Mouse (Mus musculus) hindbrain, embryonic 16.5 days (tissue): ENCODE measurements around the gene Srebf2. TPM values are rescaled to one million over a fixed set of nuclear protein-coding genes. Genes with fewer than 3 reads are reported as not detected.

Experiments
- ATAC-seq: fragments of 200-750 bp; cut with Nextera tagmentation; 2 replicates; pipeline ENCODE4 v1.8.0; 2017; ENCODE audit warnings: moderate TSS enrichment, moderate library complexity
- H3K27ac ChIP-seq: fragments of 300-500 bp; sonication (generic); 2 replicates; pipeline ENCODE4 v1.5.1; 2014; ENCODE audit warnings: low read depth, mild to moderate bottlenecking, control low read depth, low read length, moderate library complexity
- H3K27me3 ChIP-seq: fragments of 300-500 bp; sonication (generic); replicated peaks from 2 replicates; pipeline ENCODE4 v1.6.1; 2014; ENCODE audit warnings: low read length; ENCODE audit not compliant: control insufficient read depth, insufficient read depth
- H3K36me3 ChIP-seq: fragments of 300-500 bp; sonication (generic); 2 replicates; pipeline ENCODE4 v1.6.1; 2014; ENCODE audit warnings: mild to moderate bottlenecking, low read length, moderate library complexity, mixed read lengths; ENCODE audit not compliant: control insufficient read depth, insufficient read depth
- H3K4me1 ChIP-seq: fragments of 300-500 bp; sonication (generic); 2 replicates; pipeline ENCODE4 v1.6.1; 2014; ENCODE audit warnings: low read depth, low read length; ENCODE audit not compliant: control insufficient read depth, insufficient read depth
- H3K4me2 ChIP-seq: fragments of 300-500 bp; sonication (generic); 2 replicates; pipeline ENCODE4 v1.6.1; 2014; ENCODE audit warnings: mild to moderate bottlenecking, low read length, control low read depth, moderate library complexity
- H3K4me3 ChIP-seq: fragments of 300-500 bp; sonication (generic); 2 replicates; pipeline ENCODE4 v1.5.1; 2014; ENCODE audit warnings: mild to moderate bottlenecking, low read length, control low read depth, moderate library complexity
- H3K9ac ChIP-seq: fragments of 300-500 bp; sonication (generic); 2 replicates; pipeline ENCODE4 v1.6.1; 2014; ENCODE audit warnings: low read depth, mild to moderate bottlenecking, control low read depth, low read length, moderate library complexity
- H3K9me3 ChIP-seq: fragments of 300-500 bp; sonication (generic); 2 replicates; pipeline ENCODE4 v1.6.1; 2014; ENCODE audit warnings: mild to moderate bottlenecking, low read length, moderate library complexity; ENCODE audit not compliant: control insufficient read depth
- WGBS: fragments of 180-500 bp; shearing (Covaris S2); extraction: QIAGEN DNeasy Blood & Tissue Kit; methylation state at CpG from one replicate; pipeline ENCODE4 v1.1.7; 2014; 5-methylcytosine and 5-hydroxymethylcytosine counted together
- polyA plus RNA-seq: library from polyadenylated mRNA; unstranded; fragments of >200 nt; fragmentation: Nextera tagmentation; extraction: Ambion mirVana; gene quantifications from 2 replicates; pipeline ENCODE4 v1.2.1, GENCODE M21; 2015

Gene Srebf2
- polyA plus RNA-seq, 1 experiment from 2014 or later: 179 TPM

DNA sequence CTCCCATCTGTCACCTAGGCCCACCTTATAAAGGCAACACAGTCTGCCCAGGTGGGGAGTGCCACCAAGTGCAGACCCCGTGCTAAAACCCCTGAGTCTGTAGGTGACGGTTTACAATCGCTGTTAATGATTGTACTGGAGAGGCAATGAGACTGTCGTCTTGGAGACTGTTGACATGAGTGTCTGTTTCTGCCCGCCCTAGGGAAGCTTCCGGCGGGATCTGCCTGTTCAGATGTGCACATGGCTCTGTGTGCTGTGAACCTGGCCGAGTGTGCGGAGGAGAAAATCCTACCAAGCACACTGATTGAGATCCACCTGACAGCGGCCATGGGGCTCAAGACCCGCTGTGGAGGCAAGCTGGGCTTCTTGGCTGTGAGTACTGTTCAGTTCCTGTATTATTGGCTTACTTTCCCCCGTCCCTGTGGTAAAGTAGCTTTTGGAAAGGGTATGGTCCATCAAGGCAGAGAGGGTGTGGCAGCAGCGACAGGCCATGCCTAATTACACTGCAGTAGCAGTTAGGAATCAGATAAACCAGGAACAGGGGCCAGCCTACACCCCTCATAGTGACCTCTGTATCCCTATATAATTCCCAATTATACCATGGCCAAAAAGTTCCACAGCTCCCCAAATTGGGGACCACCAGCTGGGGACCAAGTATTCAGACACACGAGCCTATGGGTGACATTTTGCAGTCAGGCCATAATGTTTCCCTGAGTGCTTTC, 38.2 kb downstream of the Srebf2 start:
- no peak overlapping the region for H3K27ac ChIP-seq
- H3K36me3 ChIP-seq: peaks cover 72% of the 10 kb centered on the region
- WGBS: 90% methylated on average over 14 of the region's 14 CpGs
- H3K4me3 ChIP-seq: no peak overlapping the region
- no peak for ATAC-seq
- H3K4me2 ChIP-seq: no peak overlapping the region
- H3K27me3 ChIP-seq: no peaks in the 10 kb centered on the region
- no peaks in the 10 kb centered on the region for H3K9me3 ChIP-seq
- no peak overlapping the region for H3K9ac ChIP-seq
- no peaks in the 10 kb centered on the region for H3K4me1 ChIP-seq

DNA sequence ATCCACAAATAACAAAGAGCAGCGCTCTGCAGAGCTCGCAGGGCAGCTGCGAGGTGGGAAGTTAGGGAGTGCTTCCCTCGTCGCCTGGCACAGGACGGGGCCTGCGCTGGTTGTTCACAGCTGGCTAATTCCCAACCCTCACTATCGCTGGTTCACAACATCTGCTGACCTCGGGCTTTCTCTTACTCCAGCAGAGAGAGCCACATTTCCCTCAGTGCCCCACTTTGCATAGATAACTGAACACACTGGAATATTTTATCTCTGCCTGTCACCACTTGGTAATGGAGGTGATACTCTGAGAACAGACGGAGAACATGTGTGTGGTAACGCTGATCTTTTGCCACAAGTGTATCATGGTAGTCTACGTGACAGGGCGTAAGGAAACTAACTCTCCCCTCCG, 39.1 kb downstream of the Srebf2 start:
- no peaks in the 10 kb centered on the region for H3K9me3 ChIP-seq
- H3K27me3 ChIP-seq: no peaks in the 10 kb centered on the region
- H3K4me3 ChIP-seq: no peak overlapping the region
- no peak overlapping the region for H3K27ac ChIP-seq
- WGBS: 78% methylated on average over 14 of the region's 14 CpGs
- H3K4me1 ChIP-seq: no peaks in the 10 kb centered on the region
- H3K36me3 ChIP-seq: peaks cover 64% of the 10 kb centered on the region
- no peak overlapping the region for H3K4me2 ChIP-seq
- ATAC-seq: no peak
- H3K9ac ChIP-seq: no peak overlapping the region

- H3K4me3 ChIP-seq: no peak overlapping the region
- H3K9ac ChIP-seq: no peak overlapping the region
- no peaks in the 10 kb centered on the region for H3K4me1 ChIP-seq
- no peak for ATAC-seq
- WGBS: 94% methylated on average over 5 of the region's 5 CpGs
- no peaks in the 10 kb centered on the region for H3K9me3 ChIP-seq
- H3K4me2 ChIP-seq: no peak overlapping the region
- H3K27ac ChIP-seq: no peak overlapping the region
- peaks cover 60% of the 10 kb centered on the region for H3K36me3 ChIP-seq
- no peaks in the 10 kb centered on the region for H3K27me3 ChIP-seq
Measured at GRCm38 (mm10) chr15:82186931-82187330, 40.0 kb downstream of the Srebf2 start.

DNA sequence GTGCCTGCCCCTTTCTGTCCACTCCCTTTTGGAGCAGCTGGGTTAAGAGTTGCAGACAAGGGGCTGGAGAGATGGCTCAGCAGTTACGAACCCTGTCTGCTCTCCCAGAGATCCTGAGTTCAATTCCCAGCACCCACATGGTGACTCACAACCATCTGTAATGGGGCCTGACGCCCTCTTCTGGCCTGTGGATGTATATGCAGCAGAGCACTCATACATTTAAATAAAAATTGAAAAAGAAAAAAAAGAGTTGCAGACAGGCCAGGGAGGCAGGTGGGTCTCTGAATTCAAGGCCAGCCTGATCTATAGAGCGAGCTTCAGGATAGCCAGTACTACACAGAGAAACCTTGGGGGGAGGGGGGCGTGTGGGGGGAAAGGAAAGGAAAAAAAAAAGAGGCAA, 40.4 kb downstream of the Srebf2 start:
- no peaks in the 10 kb centered on the region for H3K27me3 ChIP-seq
- no peak overlapping the region for H3K27ac ChIP-seq
- peaks cover 59% of the 10 kb centered on the region for H3K36me3 ChIP-seq
- H3K9me3 ChIP-seq: no peaks in the 10 kb centered on the region
- ATAC-seq: no peak
- WGBS: 84% methylated on average over 4 of the region's 4 CpGs
- H3K4me2 ChIP-seq: no peak overlapping the region
- no peaks in the 10 kb centered on the region for H3K4me1 ChIP-seq
- no peak overlapping the region for H3K4me3 ChIP-seq
- H3K9ac ChIP-seq: no peak overlapping the region

DNA sequence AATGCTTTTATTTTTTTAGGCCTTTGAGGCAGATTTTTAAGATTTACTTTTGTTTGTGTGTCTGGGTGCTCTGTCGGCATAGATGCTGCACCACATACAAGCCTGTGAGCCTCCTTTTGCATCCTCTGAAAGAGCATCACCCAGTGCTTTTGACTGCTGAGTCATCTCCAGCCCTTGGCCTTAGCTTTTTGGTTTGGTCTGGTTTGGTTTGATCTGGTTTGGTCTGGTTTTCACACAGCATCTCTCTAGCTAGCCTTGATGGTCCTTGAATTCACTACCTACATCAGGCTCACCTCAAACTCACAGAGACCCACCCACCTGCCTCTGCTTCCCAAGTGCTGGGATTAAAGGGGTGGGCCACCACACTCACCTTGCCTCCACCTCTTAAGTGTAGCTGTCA, 40.9 kb downstream of the Srebf2 start:
- no peak overlapping the region for H3K4me2 ChIP-seq
- no peaks in the 10 kb centered on the region for H3K27me3 ChIP-seq
- no peak overlapping the region for H3K4me3 ChIP-seq
- H3K36me3 ChIP-seq: peaks cover 62% of the 10 kb centered on the region
- H3K9me3 ChIP-seq: no peaks in the 10 kb centered on the region
- WGBS: 96% methylated on average over 1 of the region's 1 CpGs
- no peaks in the 10 kb centered on the region for H3K4me1 ChIP-seq
- no peak for ATAC-seq
- no peak overlapping the region for H3K9ac ChIP-seq
- no peak overlapping the region for H3K27ac ChIP-seq

- H3K4me2 ChIP-seq: no peak overlapping the region
- 87% methylated on average over 10 of the region's 10 CpGs for WGBS
- H3K36me3 ChIP-seq: peaks cover 57% of the 10 kb centered on the region
- H3K27me3 ChIP-seq: no peaks in the 10 kb centered on the region
- no peak overlapping the region for H3K9ac ChIP-seq
- no peak overlapping the region for H3K27ac ChIP-seq
- H3K4me3 ChIP-seq: no peak overlapping the region
- ATAC-seq: no peak
- H3K4me1 ChIP-seq: no peaks in the 10 kb centered on the region
- H3K9me3 ChIP-seq: no peaks in the 10 kb centered on the region
Measured at GRCm38 (mm10) chr15:82188481-82189240, 41.7 kb downstream of the Srebf2 start.

GRCm38 (mm10) chr15:82192617-82193016, 45.6 kb downstream of the Srebf2 start:
- 79% methylated on average over 8 of the region's 8 CpGs for WGBS
- H3K27ac ChIP-seq: no peak overlapping the region
- H3K9me3 ChIP-seq: no peaks in the 10 kb centered on the region
- H3K36me3 ChIP-seq: peaks cover 63% of the 10 kb centered on the region
- no peak for ATAC-seq
- H3K4me3 ChIP-seq: no peak overlapping the region
- H3K4me2 ChIP-seq: no peak overlapping the region
- no peak overlapping the region for H3K9ac ChIP-seq
- no peaks in the 10 kb centered on the region for H3K4me1 ChIP-seq
- no peaks in the 10 kb centered on the region for H3K27me3 ChIP-seq

GRCm38 (mm10) chr15:82196300-82196699, 49.3 kb downstream of the Srebf2 start:
- no peak overlapping the region for H3K4me3 ChIP-seq
- 88% methylated on average over 12 of the region's 12 CpGs for WGBS
- ATAC-seq: no peak

DNA sequence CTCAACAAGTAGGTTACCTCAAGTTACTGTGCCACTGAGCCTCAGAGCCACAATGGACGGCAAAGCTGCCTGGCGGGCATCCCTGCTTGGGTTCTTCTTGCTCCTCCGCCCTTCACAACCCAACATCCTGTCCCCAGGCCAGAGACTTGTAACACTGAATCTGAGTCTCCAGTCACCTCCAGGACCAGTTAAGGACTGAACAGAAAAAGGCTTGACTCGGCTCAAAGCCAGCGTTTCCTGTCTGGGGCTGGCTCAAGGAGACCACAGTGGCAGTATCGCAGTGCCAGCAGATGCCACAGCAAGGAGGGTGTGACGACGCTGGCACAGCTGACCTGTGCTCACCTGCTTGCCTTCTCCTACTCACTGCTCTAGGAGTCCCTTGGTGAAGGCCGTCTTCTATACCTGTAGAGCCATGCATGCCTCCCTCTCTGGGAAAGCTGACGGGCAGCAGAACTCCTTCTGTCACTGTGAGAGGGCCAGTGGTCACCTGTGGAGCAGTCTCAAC, 50.3 kb downstream of the Srebf2 start:
- no peaks in the 10 kb centered on the region for H3K9me3 ChIP-seq
- no peaks in the 10 kb centered on the region for H3K27me3 ChIP-seq
- H3K36me3 ChIP-seq: peaks cover 75% of the 10 kb centered on the region
- H3K4me2 ChIP-seq: no peak overlapping the region
- no peaks in the 10 kb centered on the region for H3K4me1 ChIP-seq
- no peak for ATAC-seq
- 94% methylated on average over 10 of the region's 10 CpGs for WGBS
- no peak overlapping the region for H3K4me3 ChIP-seq
- no peak overlapping the region for H3K27ac ChIP-seq
- H3K9ac ChIP-seq: no peak overlapping the region

More at GRCm38 (mm10) chr15:82196300-82196699, 49.3 kb downstream of the Srebf2 start:
- Histone ChIP-seq H3K27ac (no peak overlapping the region), H3K4me2 (no peak overlapping the region), H3K27me3 (no peaks in the 10 kb centered on the region), H3K36me3 (peaks cover 78% of the 10 kb centered on the region), H3K9me3 (no peaks in the 10 kb centered on the region), H3K4me1 (no peaks in the 10 kb centered on the region), H3K9ac (no peak overlapping the region)
